Mouse (Mus musculus) ES-E14 (cell line): ENCODE results near the gene Spc25.

Source experiments
- HCFC1 ChIP-seq: IDR thresholded peaks from 2 replicates; pipeline ENCODE4 v1.6.1; 2012; ENCODE audit warnings: low read length, inconsistent platforms, borderline replicate concordance; ENCODE audit not compliant: insufficient read depth
- MAFK ChIP-seq: IDR thresholded peaks from 2 replicates; pipeline ENCODE4 v1.6.1; 2014; ENCODE audit warnings: mild to moderate bottlenecking, low read depth, low read length, inconsistent platforms; ENCODE audit not compliant: insufficient read depth
- ZC3H11A ChIP-seq: IDR thresholded peaks from 2 replicates; pipeline ENCODE4 v1.6.1; 2012; ENCODE audit warnings: low read depth, mild to moderate bottlenecking, inconsistent platforms, low read length, borderline replicate concordance
- ZNF384 ChIP-seq: IDR thresholded peaks from 2 replicates; pipeline ENCODE4 v1.6.1; 2012; ENCODE audit warnings: low read depth, low read length, inconsistent platforms

GRCm38 (mm10) chr2:69170395-69171077 is 35.5 kb downstream of the Spc25 start:
- TF ChIP-seq HCFC1: no peak
- TF ChIP-seq MAFK: no peak
- TF ChIP-seq ZNF384: no peak
- no peak for TF ChIP-seq ZC3H11A
